Mouse (Mus musculus) activated CD4-positive, CD25-positive, alpha-beta regulatory T cell, adult 9 weeks (primary cell): ENCODE data around the gene Lrriq3. TPM values are rescaled to one million over a fixed set of nuclear protein-coding genes. Genes with fewer than 3 reads are reported as not detected.

Experiments
- polyA plus RNA-seq: library from polyadenylated mRNA; unstranded; fragments of 100-300 nt; shearing (Covaris generic); gene quantifications from one replicate; pipeline ENCODE4 v1.2.1, GENCODE M21; 2017

Gene Lrriq3
- polyA plus RNA-seq: 0.17 TPM

GRCm38 (mm10) chr3:155093116-155093956 is at the start of gene Lrriq3, which contains the start of gene Fpgt:
Gene Lrriq3 (plus strand): TSS chr3:155093434.
Gene Fpgt (minus strand): TSS chr3:155093403.

GRCm38 (mm10) chr3:155055231-155055916 is 37.9 kb upstream of the Lrriq3 start, which contains the start of gene Tnni3k:
Gene Tnni3k (minus strand): TSS chr3:155055407.

Other genes with a start within 250 kb of the Lrriq3 start
- gene Tnni3k, start 38.0 kb upstream of the Lrriq3 start, polyA plus RNA-seq: not detected
- 53.2 TPM for gene Fpgt, start within 50 bp of the Lrriq3 start, polyA plus RNA-seq